Mouse (Mus musculus): ENCODE data around the gene Snx4.

Snx4 gene

DNA sequence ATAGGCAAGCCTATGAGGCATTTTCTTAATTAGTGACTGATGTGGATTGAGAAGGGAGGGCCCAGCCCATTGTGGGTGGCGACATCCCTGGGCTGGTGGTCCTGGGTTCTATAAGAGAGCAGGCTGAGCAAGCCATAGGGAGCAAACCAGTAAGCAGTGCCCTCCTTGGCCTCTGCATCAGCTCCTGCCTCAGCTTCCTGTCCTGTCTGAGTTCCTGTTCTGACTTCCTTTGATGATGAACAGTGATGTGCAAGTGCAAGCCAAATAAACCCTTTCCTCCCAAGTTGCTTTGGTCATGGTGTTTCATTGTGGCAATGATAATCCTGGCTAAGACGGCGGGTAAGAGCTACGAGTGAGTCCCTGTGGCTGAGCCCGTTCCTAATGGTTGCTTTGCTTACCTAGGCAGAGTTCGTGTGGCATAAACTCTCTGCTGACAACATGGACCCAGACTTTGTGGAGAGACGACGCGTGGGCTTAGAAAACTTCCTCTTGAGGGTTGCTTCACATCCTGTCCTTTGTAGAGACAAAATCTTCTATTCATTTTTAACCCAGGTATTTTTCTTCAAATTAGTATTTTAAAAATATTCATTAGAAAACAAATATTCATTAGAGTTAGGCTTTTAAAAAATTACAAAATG is 16.5 kb downstream of the Snx4 start:
- in situ Hi-C loops (cut with MboI, MseI): no loop called here

DNA sequence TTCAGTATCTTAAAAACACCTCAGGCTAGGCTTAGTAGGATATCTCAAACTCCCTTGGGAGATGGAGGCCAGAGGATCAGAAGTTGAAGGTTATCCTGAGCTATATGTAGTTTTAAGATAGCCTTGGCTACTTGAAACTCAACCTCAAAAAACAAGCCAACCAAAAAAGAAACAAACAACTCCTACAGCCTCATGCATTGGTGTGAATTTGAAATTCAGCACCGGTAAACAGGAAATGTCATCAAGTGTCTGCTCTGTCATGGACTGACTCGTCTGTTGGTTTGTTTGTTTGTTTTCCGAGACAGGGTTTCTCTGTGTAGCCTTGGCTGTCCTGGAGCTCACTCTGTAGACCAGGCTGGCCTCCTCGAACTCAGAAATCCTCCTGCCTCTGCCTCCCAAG is 20.6 kb downstream of the Snx4 start:
- in situ Hi-C loops (cut with MboI, MseI): no loop called here

DNA sequence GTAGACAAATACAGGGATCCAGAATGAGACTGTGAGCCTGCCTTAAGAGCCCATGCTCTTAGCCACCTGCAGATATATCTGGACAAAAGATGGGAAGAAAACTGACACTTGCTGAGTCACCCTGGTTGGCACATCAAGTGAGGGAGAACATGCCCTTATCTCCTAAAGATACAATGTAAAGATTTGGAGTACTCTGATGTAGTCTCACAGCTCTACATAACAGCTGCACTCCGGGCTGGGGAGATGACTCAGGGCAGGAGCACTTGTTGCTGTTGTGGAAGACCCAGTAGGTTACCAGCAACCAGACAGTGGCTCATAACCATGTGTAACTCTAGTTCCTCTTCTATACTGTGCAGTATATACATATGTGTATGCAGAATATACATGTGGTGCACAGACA is 31.8 kb downstream of the Snx4 start:
- in situ Hi-C loops (cut with MboI, MseI): no loop called here

DNA sequence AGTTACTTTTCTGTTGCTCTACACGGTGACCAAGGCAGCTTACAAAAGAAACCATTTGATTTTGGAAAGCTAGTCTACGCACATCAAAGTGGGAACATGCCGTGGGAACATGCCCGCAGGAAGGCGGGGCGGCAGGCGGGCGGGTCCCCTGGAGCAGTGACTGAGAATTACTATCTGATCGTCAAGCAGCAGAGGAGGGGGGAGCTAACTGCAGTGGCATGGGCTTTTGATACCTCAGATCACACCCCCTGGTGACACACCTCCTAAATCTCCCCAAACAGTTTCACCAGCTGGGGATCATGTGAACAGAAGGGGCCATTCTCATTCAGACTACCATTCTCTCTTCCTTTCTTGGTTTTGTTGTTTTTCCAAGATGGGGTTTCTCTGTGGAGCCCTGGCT is 37.3 kb downstream of the Snx4 start:
- in situ Hi-C loops (cut with MboI, MseI): no loop called here

DNA sequence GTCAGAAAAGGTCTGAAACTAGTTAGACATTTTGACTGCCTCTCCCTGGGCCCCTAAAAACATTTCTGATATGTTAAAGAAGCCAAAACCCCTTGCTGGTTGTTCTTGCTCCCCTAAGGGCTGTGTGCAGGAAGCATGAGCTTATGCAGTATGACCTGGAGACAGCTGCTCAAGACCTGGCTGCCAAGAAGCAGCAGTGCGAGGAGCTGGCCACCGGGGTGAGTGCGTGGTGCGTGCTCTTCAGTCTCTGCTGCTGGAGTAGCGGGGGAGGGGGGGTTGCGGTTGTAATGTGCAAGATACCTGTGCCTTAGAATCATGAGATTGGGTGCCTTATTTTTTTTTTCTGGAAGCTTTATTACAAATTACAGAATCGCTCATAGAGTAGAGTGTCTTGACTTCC is 38.7 kb downstream of the Snx4 start:
- in situ Hi-C loops (cut with MboI, MseI): no loop called here

DNA sequence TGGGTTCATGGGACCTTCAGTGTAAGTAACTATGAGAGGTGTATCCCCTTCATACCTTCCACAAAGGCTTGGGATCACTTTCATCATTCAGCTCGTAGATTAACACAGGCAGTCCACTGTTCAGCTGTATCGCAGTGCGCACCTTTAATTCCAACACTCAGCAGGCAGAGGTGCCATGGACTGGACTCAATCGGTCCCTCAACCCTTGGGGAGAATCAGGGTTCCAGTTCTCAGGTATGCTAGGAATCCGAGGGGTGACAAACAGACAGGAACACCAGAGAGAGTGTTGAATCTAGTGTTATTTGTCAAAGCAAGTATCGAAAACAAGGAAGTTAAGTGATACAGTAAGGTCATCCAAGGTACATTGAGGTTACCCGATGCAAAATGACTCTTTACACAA is 41.0 kb downstream of the Snx4 start:
- in situ Hi-C loops (cut with MboI, MseI): no loop called here

DNA sequence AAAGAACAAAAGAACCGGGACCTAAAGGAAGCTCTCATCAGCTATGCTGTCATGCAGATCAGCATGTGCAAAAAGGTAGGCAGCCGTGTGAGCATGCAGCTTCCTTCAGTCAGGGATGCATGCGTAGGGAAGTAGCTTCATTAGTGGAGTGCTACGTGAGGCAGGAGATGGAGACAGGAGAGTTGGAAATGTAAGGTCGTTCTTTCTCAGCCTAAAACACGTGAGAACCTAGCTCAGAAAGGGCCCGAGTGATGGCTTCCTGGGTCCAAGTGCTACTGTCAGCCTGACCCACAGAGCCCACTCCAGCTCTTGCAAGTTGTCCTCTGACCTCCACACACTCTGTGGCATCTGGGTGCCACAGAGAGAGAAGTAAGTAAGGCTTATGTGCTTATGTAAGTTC is 43.4 kb downstream of the Snx4 start:
- in situ Hi-C loops (cut with MboI, MseI): no loop called here

DNA sequence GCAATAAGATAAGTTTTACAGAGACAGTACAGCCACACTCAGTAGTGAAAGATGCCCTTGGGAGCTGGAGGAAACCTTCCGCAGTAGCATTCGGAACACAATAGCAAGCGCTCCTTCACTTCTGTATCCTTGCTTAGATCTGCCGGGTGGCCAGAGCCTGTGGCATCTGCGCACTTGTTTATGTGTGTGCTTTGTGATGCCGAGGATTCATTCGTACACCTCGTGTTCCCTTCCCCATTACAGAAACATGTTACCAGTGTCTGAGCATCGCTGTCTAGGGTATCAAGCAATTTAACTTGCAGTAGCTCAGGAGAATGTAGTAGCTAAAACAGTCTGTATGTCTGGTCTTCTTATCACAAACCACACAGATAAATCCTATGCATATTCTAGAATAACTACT is 44.1 kb downstream of the Snx4 start:
- in situ Hi-C loops (cut with MboI, MseI): no loop called here

DNA sequence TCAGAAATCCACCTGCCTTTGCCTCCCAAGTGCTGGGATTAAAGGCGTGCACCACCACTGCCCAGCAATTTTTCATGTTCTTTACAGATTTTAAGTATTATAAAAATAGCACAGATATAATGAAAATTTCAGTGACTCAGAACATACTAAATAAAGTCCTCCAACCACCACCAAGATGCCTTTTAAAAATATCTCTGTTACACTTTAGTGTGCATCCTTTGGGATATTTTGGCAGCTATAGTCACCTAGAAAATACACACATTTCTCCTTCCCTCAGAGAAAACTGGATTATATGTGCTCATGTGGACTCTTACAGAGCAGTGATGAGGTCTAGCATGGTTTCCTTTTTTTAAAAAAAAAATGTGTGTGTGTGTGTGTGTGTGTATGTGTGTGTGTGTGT is 46.3 kb downstream of the Snx4 start:
- in situ Hi-C loops (cut with MboI, MseI): no loop called here

DNA sequence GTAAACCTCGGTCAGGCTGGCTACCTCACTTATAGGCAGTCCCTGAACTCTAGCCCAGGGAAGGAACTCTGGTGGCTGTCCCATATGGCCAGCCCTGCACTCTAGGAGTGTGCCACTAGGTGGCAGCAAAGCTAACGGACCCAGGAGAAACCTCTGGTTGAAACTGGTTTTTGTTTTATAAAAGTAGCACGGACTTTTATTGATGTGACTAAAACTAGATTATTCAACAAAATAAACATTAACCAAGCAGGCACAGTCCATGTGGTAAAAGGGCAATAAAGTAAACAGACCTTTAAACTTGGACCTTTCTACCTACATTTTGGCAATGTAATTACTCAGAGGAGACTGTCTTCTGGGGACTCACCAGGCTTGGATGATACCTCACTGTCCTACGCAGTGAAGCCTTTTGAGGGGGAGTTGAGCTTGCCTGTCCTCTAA is 55.4 kb downstream of the Snx4 start:
- in situ Hi-C loops (cut with MboI, MseI): loop anchor here (5.0 kb wide), 1 partner anchor 436 kb away; no protein-coding TSS in a partner anchor

DNA sequence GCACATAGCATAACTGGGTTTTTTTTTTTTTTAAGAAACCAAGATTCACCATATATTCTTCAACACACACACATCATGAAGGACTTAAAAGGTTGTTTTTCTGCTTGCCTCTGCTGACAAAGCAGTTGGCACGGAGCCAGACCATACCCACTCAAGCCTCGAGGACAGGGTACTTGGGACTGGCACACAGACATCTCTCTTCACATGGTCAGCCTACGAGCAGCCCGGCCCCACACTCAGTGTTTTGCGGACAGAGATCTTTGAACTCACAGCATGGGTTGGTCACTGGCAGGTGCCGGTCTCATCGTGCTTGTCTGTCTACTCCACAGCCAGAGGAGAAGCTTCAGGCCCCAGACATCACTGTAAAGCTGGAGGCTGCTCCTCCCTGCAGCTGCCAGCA is 56.5 kb downstream of the Snx4 start:
- in situ Hi-C loops (cut with MboI, MseI): loop anchor here (5.0 kb wide), 1 partner anchor 435 kb away; no protein-coding TSS in a partner anchor

DNA sequence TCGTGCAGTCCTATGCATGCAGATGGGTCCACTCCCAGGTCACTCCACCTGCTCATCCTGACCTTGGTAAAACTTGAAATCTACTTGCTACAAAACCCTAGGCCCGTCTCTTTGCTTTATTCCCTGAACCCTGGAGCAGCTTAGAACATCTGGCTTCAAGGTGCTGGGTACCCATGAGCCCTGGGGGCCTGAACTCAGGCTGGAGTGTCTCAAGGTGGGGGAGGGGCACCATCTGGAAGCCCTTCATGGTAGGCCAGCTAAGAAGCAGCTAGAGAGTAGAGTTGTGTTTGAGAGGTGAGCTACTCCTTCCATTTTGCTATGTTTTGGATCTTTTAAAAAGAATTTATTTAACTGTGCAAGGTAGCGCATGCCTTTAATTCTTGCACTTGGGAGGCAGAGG is 57.8 kb downstream of the Snx4 start:
- in situ Hi-C loops (cut with MboI, MseI): loop anchor here (5.0 kb wide), 1 partner anchor 433 kb away; no protein-coding TSS in a partner anchor

DNA sequence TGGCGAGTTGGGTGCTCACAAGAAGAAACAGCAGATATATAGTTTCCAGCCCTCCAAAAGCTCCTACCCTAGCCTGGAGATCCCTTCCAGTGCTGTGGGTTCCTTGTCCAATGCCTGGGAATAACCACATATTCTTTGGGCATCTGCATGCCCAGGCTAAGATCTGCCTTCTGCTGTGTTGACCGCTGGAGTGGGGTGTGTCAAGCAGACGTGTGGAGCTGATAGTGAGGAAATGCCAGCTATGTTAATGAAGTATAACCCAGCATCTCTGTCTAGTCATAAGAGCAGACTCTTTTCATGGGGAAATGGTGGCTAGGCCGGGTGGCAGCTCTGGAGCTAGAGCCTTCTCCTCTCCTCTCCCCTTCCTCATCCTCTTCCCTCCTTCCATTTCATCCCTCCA is 64.4 kb downstream of the Snx4 start:
- in situ Hi-C loops (cut with MboI, MseI): no loop called here

DNA sequence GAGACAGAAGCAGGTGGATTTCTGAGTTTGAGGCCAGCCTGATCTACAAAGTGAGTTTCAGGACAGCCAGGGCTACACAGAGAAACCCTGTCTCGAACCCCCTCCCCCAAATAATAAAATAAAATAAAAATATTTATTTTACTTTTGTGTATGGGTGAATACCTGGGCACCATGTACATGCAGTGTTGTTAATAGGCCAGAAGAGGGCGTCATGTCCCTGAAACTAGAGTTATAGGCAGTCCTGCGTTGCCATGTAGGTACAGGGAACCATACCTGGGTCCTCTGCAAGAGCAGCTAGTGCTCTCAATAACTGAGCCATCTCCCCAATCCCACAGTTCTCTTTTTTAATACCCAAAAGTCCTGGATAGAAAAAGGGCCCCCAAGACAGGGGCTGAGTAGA is 66.4 kb downstream of the Snx4 start:
- in situ Hi-C loops (cut with MboI, MseI): no loop called here

DNA sequence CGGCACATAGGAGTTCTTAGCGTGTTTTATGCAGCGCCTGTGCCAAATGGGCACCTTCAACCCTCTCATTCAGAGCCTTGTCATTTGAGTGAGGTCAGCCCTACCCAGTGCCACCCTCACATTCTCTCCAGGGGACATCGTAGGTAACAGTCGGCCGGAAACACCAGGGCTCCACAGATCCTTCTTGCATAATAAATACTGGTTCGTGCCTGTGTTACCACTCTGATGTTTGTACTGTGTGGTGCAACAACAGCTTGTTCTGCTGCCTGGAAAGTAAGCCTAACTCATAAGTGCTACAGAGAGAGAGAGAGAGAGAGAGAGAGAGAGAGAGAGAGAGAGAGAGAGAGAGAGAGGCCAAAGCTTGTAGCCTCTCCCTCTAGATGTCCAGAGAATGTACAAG is 66.8 kb downstream of the Snx4 start:
- in situ Hi-C loops (cut with MboI, MseI): no loop called here

DNA sequence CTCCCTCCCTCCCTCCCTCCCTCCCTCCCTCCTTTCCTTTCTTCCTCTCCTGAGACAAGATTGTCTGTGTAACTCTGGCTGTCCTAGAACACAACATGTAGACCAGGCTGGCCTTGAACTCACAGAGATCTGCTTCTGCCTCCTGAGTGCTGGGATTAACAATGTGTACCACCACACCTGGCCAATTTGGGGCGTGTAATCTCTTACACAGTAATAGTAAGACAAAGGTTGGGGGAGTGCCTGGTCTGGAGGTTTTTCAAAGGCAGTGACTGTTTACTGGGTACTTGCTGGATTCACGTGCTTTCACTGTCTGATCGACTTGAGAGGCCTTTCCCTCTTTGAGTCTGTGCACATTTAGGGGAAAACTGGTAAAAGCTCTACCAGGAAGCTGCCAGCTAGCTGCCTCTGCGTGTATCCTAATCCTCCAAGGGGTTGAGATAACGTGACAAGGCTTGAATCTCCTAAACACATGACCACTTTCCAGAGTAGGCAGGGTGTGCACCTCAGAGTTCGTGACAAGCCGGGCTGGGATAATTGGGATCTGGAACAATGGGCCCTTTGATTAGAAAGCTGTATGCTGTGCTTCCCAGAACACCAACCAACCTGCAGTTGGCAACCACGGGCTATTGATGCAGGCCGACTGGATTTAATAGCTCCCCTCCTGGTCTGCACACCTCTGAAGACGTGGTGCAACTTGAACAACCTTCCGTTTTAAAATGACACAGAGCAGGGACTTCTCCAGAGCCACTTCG is 74.6 kb downstream of the Snx4 start:
- in situ Hi-C loops (cut with MboI, MseI): no loop called here

DNA sequence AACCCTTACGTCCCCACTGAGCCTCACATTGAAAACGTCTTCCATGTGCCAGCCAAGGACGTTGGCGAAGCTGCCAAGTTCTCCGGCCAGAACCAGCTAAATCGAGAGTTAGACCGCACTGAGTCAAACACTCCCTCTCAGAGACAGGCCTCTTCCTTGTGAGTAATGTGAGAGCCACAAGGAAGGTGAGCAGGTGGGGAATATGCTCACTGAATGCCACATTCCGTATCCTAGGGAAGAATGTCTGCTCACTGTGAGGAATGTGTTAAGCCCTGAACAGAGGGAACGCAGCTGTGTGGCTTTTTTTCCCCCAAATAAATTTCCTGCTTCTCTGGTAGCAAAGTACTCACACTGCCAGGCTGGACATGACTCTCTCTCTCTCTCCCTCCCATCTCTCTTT is 75.3 kb downstream of the Snx4 start:
- in situ Hi-C loops (cut with MboI, MseI): no loop called here

DNA sequence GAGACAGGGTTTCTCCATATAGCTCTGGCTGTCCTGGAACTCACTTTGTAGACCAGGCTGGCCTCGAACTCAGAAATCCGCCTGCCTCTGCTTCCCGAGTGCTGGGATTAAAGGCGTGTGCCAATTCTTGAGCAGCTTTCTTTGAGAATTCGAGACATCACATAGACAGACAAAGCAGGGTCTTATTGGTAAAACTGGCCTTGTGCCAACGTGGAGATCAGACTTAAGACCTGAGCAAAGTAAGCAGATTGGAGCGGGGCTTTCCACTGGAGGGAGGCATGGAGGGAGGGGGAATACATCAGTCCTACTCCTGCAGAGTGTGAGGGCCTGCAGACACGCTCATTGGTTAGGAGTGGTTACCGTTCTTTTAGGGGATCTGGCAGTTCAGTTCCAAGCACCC is 75.9 kb downstream of the Snx4 start:
- in situ Hi-C loops (cut with MboI, MseI): no loop called here

DNA sequence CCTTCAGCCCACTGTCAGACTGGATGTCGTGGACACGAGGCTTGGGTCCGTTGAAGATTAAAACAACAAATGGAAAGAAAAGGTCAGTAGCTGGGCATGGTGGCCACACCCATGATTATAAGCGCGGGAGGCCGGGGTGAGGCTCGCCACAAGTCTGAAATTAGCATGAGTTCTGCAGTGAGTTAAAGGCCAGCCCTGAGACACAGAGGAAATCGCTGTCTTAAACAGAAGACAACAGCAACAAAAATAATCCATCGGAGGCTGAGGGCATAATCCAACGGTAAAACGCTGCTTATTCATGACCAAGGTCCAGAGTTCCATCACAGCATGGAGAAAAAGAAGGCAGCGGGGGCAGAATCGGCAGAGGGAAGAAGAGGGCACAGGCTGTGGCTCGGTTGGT is 81.8 kb downstream of the Snx4 start:
- in situ Hi-C loops (cut with MboI, MseI): no loop called here

DNA sequence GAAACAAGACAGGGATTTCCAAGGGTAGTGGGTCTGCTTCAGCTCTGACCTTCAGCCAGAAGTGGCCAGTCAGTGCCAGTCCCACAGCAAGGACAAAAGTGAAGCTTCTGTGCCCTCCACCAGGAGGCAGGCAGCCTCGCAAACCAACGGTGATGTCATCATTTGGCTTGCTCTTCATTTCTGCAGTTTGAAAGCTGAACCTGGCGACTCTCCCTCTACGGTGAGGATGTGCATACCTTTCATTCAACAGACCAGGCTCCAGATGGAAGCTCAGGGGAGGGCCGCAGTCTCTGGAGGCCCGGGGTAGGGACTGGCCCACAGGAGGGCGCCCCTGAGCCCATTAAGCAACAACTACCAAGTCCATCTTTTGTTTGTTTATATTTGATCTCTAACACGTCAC is 85.9 kb downstream of the Snx4 start:
- in situ Hi-C loops (cut with MboI, MseI): no loop called here

DNA sequence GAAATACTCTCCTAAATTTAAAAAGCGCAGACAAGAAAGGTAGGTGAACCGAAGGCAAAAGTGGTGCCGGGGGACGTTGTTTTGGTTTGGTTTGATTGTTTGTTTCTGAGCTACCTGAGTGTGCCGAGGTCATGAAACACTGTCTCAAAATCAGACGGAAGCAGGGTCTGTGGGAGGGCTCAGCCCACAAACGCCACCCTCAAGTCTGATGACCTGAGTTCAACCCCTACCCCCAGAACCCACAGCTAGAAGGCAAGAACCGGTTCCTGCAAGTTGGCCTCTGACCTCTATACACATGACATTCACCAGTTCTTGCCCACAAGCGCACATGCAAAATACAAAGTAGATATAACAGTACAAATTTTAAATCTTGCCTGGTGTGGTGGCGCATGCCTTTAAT is 86.4 kb downstream of the Snx4 start:
- in situ Hi-C loops (cut with MboI, MseI): no loop called here

DNA sequence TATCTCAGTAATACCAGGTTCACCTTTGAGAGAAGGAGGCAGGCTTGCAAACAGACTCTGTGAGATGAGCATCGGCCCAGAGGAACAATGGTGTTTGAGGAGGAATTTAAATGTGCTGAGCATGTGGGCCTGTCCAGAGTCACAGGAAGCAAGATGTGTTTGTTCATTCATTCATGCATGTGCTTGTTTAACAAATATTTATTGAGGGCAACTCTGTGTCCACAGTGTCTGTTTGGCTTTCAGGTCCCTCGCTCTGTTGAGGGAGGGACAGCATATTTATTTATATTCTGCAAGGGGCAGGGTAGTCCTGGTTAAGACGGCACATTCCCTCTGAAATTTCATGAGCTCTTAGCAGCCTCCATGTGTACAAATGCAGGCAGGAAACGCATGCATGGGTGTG is 87.2 kb downstream of the Snx4 start:
- in situ Hi-C loops (cut with MboI, MseI): no loop called here

DNA sequence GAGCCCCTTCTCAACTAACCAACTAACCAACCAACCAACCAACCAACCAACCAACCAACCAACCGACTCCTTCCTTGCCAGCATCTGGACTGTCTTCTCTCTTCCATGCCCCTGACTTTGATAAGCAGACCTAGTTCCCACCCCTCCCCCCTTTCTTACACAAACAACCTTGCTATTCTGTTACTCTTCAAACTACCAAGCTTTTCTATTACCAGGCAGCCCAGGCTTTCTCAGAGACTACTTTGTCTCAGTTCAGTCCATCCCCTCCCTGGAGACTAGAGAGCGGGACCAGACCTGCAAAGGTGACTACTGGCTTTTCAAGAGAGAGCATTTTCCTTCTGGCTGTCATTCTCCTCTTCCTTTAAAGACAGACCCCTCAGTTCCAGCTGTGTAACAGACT is 88.2 kb downstream of the Snx4 start:
- in situ Hi-C loops (cut with MboI, MseI): no loop called here

DNA sequence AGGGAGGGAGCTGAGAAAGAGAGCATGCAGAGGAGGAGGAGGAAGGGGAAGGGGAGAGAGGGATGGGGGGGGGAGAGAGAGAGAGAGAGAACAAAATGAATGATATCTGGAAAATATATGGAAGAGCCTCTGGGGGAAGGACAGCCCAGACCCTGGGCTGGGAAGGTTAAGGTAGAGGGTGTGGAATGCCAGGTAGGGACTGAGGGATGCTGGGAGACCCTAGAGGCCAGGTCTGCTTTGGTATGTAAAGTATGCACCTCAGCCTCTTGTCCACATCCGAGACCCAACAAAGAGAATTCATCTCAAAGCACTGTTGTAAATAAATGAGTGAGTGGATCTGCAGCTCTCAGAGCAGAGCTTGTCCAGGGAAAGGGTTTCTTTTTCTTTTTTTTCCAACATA is 91.1 kb downstream of the Snx4 start:
- in situ Hi-C loops (cut with MboI, MseI): no loop called here

Measured in regulatory T cell (primary cell).